Mouse (Mus musculus): ENCODE measurements around the gene Cacnb3.

The Cacnb3 gene

DNA sequence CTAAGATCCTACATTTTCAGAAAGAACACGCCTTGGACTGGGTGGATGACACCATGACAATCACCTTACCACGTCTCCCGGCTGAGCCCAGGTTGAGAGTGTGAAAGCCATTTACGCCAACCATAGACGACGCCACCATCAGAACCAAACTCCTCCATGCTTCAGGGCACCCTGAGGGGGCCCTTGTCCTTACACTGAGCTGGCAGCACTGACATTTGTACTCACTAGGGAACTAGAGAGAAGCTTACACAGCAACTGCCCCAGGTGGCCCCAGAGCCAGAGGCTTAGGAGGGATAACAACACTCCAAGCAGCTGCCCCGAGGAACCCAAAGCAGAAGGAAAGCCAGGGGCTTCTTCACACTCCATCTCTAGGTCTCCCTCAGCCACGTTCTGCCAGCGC, 23.9 kb upstream of the Cacnb3 start:
- H3K9me3 ChIP-seq (ENCODE audit: low read length), result no peaks in the 10 kb centered on the region
- H3K36me3 ChIP-seq (ENCODE audit: insufficient read depth, low read length), result no peaks in the 10 kb centered on the region
- TF ChIP-seq NANOG (IDR thresholded peaks at IDR 0.05; ENCODE audit: borderline replicate concordance, low read length) (no peak), POU5F1 (IDR thresholded peaks at IDR 0.05; ENCODE audit: borderline replicate concordance, low read length) (no peak), CTCF (conservative IDR thresholded peaks at IDR 0.05; ENCODE audit: low read length) (no peak)
- no peak overlapping the region for H3K4me3 ChIP-seq (replicated peaks; ENCODE audit: low read length)
- peaks cover 96% of the 10 kb centered on the region for H3K27me3 ChIP-seq (ENCODE audit: insufficient read depth, low read length)
- peaks cover 47% of the 10 kb centered on the region for H3K4me1 ChIP-seq (replicated peaks; ENCODE audit: low read depth, low read length)

GRCm38 (mm10) chr15:98607557-98607956, 23.1 kb upstream of the Cacnb3 start:
- TF ChIP-seq POU5F1 (IDR thresholded peaks at IDR 0.05; ENCODE audit: borderline replicate concordance, low read length) (no peak), NANOG (IDR thresholded peaks at IDR 0.05; ENCODE audit: borderline replicate concordance, low read length) (no peak), CTCF (conservative IDR thresholded peaks at IDR 0.05; ENCODE audit: low read length) (no peak)
- no peaks in the 10 kb centered on the region for H3K36me3 ChIP-seq (ENCODE audit: insufficient read depth, low read length)
- peaks cover 38% of the 10 kb centered on the region for H3K4me1 ChIP-seq (replicated peaks; ENCODE audit: low read depth, low read length)
- H3K9me3 ChIP-seq (ENCODE audit: low read length), result no peaks in the 10 kb centered on the region
- H3K27me3 ChIP-seq (ENCODE audit: insufficient read depth, low read length), result peaks cover 97% of the 10 kb centered on the region
- no peak overlapping the region for H3K4me3 ChIP-seq (replicated peaks; ENCODE audit: low read length)

- Histone ChIP-seq H3K4me3 (replicated peaks; ENCODE audit: low read length) (peak overlapping the region; percentile 81), H3K36me3 (ENCODE audit: insufficient read depth, low read length) (no peaks in the 10 kb centered on the region), H3K9me3 (ENCODE audit: low read length) (no peaks in the 10 kb centered on the region), H3K27me3 (ENCODE audit: insufficient read depth, low read length) (peaks cover 92% of the 10 kb centered on the region), H3K4me1 (replicated peaks; ENCODE audit: low read depth, low read length) (peaks cover 32% of the 10 kb centered on the region)
- TF ChIP-seq POU5F1 (IDR thresholded peaks at IDR 0.05; ENCODE audit: borderline replicate concordance, low read length) (no peak), NANOG (IDR thresholded peaks at IDR 0.05; ENCODE audit: borderline replicate concordance, low read length) (no peak), CTCF (conservative IDR thresholded peaks at IDR 0.05; ENCODE audit: low read length) (no peak)
Measured at GRCm38 (mm10) chr15:98608058-98608783, 22.4 kb upstream of the Cacnb3 start.

DNA sequence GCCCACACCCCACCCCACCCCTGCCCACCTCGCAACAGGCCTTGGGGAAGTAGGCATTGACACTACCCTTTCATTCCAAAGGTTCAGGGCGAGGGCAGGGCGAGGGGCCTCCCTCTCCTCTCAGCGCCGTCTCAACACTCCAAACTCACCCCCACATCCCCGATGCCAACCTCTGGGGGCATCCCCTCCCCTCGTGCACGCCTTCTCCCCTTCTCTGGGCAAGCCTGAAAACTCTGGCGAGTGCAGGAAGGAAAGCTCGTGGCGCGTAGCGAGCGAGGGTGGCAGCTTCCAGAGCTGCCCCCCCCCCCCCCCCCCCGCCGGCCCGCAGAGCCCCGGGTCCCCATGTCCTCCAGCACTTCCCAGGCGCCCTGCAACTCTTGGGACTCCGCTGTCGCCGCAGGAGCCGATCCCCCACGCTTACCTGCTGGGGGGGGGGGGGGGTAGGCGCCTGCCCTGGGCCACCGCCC, 21.8 kb upstream of the Cacnb3 start:
- TF ChIP-seq NANOG (IDR thresholded peaks at IDR 0.05; ENCODE audit: borderline replicate concordance, low read length), result no peak
- no peak for TF ChIP-seq POU5F1 (IDR thresholded peaks at IDR 0.05; ENCODE audit: borderline replicate concordance, low read length)
- TF ChIP-seq CTCF (conservative IDR thresholded peaks at IDR 0.05; ENCODE audit: low read length), result no peak
- Histone ChIP-seq H3K4me3 (replicated peaks; ENCODE audit: low read length) (peak overlapping the region; percentile 81), H3K36me3 (ENCODE audit: insufficient read depth, low read length) (no peaks in the 10 kb centered on the region), H3K27me3 (ENCODE audit: insufficient read depth, low read length) (peaks cover 90% of the 10 kb centered on the region), H3K4me1 (replicated peaks; ENCODE audit: low read depth, low read length) (peaks cover 28% of the 10 kb centered on the region), H3K9me3 (ENCODE audit: low read length) (no peaks in the 10 kb centered on the region)

GRCm38 (mm10) chr15:98609331-98610130, 21.1 kb upstream of the Cacnb3 start, which contains the start of gene Adcy6:
TSS of gene Adcy6 (minus strand) at chr15:98610076.
- peaks cover 28% of the 10 kb centered on the region for H3K4me1 ChIP-seq (replicated peaks; ENCODE audit: low read depth, low read length)
- TF ChIP-seq CTCF (conservative IDR thresholded peaks at IDR 0.05; ENCODE audit: low read length) (no peak), NANOG (IDR thresholded peaks at IDR 0.05; ENCODE audit: borderline replicate concordance, low read length) (no peak), POU5F1 (IDR thresholded peaks at IDR 0.05; ENCODE audit: borderline replicate concordance, low read length) (no peak)
- no peaks in the 10 kb centered on the region for H3K9me3 ChIP-seq (ENCODE audit: low read length)
- peaks cover 89% of the 10 kb centered on the region for H3K27me3 ChIP-seq (ENCODE audit: insufficient read depth, low read length)
- no peaks in the 10 kb centered on the region for H3K36me3 ChIP-seq (ENCODE audit: insufficient read depth, low read length)
- H3K4me3 ChIP-seq (replicated peaks; ENCODE audit: low read length), result peak within 1 kb of the TSS; percentile 81

GRCm38 (mm10) chr15:98610131-98610633, 20.5 kb upstream of the Cacnb3 start:
- peak overlapping the region; percentile 81 for H3K4me3 ChIP-seq (replicated peaks; ENCODE audit: low read length)
- H3K27me3 ChIP-seq (ENCODE audit: insufficient read depth, low read length), result peaks cover 85% of the 10 kb centered on the region
- no peaks in the 10 kb centered on the region for H3K36me3 ChIP-seq (ENCODE audit: insufficient read depth, low read length)
- H3K9me3 ChIP-seq (ENCODE audit: low read length), result no peaks in the 10 kb centered on the region
- H3K4me1 ChIP-seq (replicated peaks; ENCODE audit: low read depth, low read length), result peaks cover 26% of the 10 kb centered on the region
- TF ChIP-seq POU5F1 (IDR thresholded peaks at IDR 0.05; ENCODE audit: borderline replicate concordance, low read length) (no peak), NANOG (IDR thresholded peaks at IDR 0.05; ENCODE audit: borderline replicate concordance, low read length) (no peak), CTCF (conservative IDR thresholded peaks at IDR 0.05; ENCODE audit: low read length) (no peak)

DNA sequence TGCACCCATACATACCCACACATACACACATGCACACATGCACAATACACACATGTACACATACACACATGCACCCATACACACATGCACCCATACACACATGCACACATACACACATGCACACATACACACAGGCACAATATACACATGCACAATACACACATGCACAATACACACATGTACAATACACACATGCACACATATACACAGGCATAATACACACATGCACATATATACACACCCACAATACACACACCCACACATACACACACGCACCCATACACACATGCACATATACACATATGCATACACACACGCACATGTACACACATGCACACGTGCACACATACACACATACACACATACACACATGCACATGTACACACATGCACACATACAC, 18.4 kb upstream of the Cacnb3 start:
- Histone ChIP-seq H3K36me3 (ENCODE audit: insufficient read depth, low read length) (no peaks in the 10 kb centered on the region), H3K4me3 (replicated peaks; ENCODE audit: low read length) (no peak overlapping the region), H3K27me3 (ENCODE audit: insufficient read depth, low read length) (peaks cover 72% of the 10 kb centered on the region), H3K4me1 (replicated peaks; ENCODE audit: low read depth, low read length) (peaks cover 36% of the 10 kb centered on the region), H3K9me3 (ENCODE audit: low read length) (no peaks in the 10 kb centered on the region)
- TF ChIP-seq CTCF (conservative IDR thresholded peaks at IDR 0.05; ENCODE audit: low read length) (no peak), POU5F1 (IDR thresholded peaks at IDR 0.05; ENCODE audit: borderline replicate concordance, low read length) (no peak), NANOG (IDR thresholded peaks at IDR 0.05; ENCODE audit: borderline replicate concordance, low read length) (no peak)

- H3K4me1 ChIP-seq (replicated peaks; ENCODE audit: low read depth, low read length), result peaks cover 30% of the 10 kb centered on the region
- H3K9me3 ChIP-seq (ENCODE audit: low read length), result no peaks in the 10 kb centered on the region; the same call in 1 of the 2 replicates
- TF ChIP-seq NANOG (IDR thresholded peaks at IDR 0.05; ENCODE audit: borderline replicate concordance, low read length) (no peak), CTCF (conservative IDR thresholded peaks at IDR 0.05; ENCODE audit: low read length) (no peak), POU5F1 (IDR thresholded peaks at IDR 0.05; ENCODE audit: borderline replicate concordance, low read length) (no peak)
- H3K4me3 ChIP-seq (replicated peaks; ENCODE audit: low read length), result peak overlapping the region; percentile 4; the same call in 1 of the 2 replicates
- peaks cover 74% of the 10 kb centered on the region for H3K27me3 ChIP-seq (ENCODE audit: insufficient read depth, low read length)
- H3K36me3 ChIP-seq (ENCODE audit: insufficient read depth, low read length), result no peaks in the 10 kb centered on the region
Measured at GRCm38 (mm10) chr15:98614551-98614950, 16.1 kb upstream of the Cacnb3 start.

All from E14TG2a.4 (cell line).